Mouse (Mus musculus) limb, embryonic 14.5 days (tissue): ENCODE measurements around the gene Adipor2. TPM values are rescaled to one million over a fixed set of nuclear protein-coding genes. Genes with fewer than 3 reads are reported as not detected.

Experiments used
- ATAC-seq: fragments of 200-750 bp; cut with Nextera tagmentation; 2 replicates; pipeline ENCODE4 v1.8.0; 2017; ENCODE audit warnings: low read depth, moderate number of reproducible peaks, moderate TSS enrichment; ENCODE audit not compliant: low FRiP score
- DNase-seq: peaks from one replicate; pipeline ENCODE4 v3.0.0-alpha.2; 2015; ENCODE audit warnings: low spot score
- H3K27ac ChIP-seq: fragments of 300-500 bp; sonication (generic); replicated peaks from 2 replicates; pipeline ENCODE4 v1.5.1; 2014; ENCODE audit warnings: low read depth, mild to moderate bottlenecking, low read length, moderate library complexity, mixed read lengths
- H3K27me3 ChIP-seq: fragments of 300-500 bp; sonication (generic); 2 replicates; pipeline ENCODE4 v1.6.1; 2014; ENCODE audit warnings: low read length, mixed read lengths; ENCODE audit not compliant: control insufficient read depth, insufficient read depth
- H3K36me3 ChIP-seq: fragments of 300-500 bp; sonication (generic); 2 replicates; pipeline ENCODE4 v1.6.1; 2014; ENCODE audit warnings: mild to moderate bottlenecking, low read length, moderate library complexity, mixed read lengths; ENCODE audit not compliant: control insufficient read depth, insufficient read depth
- H3K4me1 ChIP-seq: fragments of 300-500 bp; sonication (generic); 2 replicates; pipeline ENCODE4 v1.6.1; 2014; ENCODE audit warnings: antibody characterized with exemption, low read length, mixed read lengths; ENCODE audit not compliant: control insufficient read depth, insufficient read depth
- H3K4me2 ChIP-seq: fragments of 300-500 bp; sonication (generic); replicated peaks from 2 replicates; pipeline ENCODE4 v1.6.1; 2014; ENCODE audit warnings: low read depth, mild to moderate bottlenecking, low read length, moderate library complexity; ENCODE audit not compliant: severe bottlenecking
- H3K4me3 ChIP-seq: fragments of 300-500 bp; sonication (generic); replicated peaks from 2 replicates; pipeline ENCODE4 v1.5.1; 2014; ENCODE audit warnings: low read length
- H3K9ac ChIP-seq: fragments of 300-500 bp; sonication (generic); 2 replicates; pipeline ENCODE4 v1.6.1; 2014; ENCODE audit warnings: mild to moderate bottlenecking, low read depth, low read length, moderate library complexity; ENCODE audit not compliant: severe bottlenecking
- H3K9me3 ChIP-seq: fragments of 300-500 bp; sonication (generic); 2 replicates; pipeline ENCODE4 v1.6.1; 2016; ENCODE audit warnings: low read length; ENCODE audit not compliant: control insufficient read depth
- POLR2A ChIP-seq: fragments of 200-500 bp; IDR thresholded peaks from 2 replicates; pipeline ENCODE4 v1.8.0; 2012; ENCODE audit warnings: inconsistent platforms, mild to moderate bottlenecking, moderate library complexity, borderline replicate concordance; ENCODE audit not compliant: insufficient read depth, insufficient read length; ENCODE audit errors: extremely low read depth
- WGBS: fragments of 180-500 bp; shearing (Covaris S2); extraction: QIAGEN DNeasy Blood & Tissue Kit; methylation state at CpG from one replicate; pipeline ENCODE4 v1.1.7; 2014; 5-methylcytosine and 5-hydroxymethylcytosine counted together
- polyA plus RNA-seq, 2 experiments: library from polyadenylated mRNA; depleted of rRNA in 1 of 2; stranded (reverse) in 1 of 2; unstranded in 1 of 2; fragments of >200 nt; fragmentation: Nextera tagmentation in 1 of 2; extraction: Ambion mirVana in 1 of 2; gene quantifications; 2 replicates each; pipeline versions ENCODE4 v1.2.1 to v1.2.3; 2012 to 2014

The Adipor2 gene
- polyA plus RNA-seq, 2 experiments: 28.1 to 35.5 TPM

DNA sequence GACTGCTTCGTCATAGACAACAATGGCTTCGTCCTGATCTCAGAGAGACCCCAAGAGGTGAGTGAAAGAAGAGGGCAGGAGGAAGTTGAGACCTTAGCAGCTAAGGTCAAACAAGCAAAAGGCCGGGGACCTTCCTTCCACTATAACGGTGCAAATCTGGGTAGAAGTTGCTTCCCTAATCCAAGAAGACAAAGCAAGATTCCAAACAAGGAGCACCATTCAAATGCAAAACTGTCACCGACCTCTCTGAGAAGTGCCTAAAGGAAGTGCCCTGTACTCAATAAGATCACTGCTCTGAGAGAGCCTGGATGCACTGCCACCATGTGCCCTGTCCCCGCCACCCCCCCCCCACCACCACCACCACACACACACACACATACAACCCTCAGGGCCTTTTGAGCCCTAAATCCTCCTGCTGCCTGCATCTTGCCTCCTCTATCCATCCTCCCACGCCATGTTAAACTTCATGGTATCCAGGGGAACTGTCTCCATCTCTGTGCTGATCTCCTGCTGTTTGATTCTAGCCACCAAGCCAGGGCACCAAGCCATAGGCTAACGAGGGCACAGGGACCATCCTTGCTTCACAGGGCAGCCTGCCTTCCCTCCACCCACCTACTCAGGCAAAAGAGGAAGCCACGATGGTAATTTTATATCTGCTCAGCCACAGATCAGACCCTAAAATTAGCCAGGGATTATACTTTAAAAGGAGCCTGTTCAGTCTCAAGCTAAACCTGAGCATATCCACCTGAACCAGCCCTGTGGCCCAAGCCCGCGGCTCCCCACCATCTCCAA is 79.2 kb downstream of the Adipor2 start:
- Histone ChIP-seq H3K27ac (no peak overlapping the region), H3K4me2 (no peak overlapping the region), H3K4me3 (no peak overlapping the region), H3K9me3 (no peaks in the 10 kb centered on the region), H3K27me3 (no peaks in the 10 kb centered on the region), H3K36me3 (no peaks in the 10 kb centered on the region), H3K4me1 (no peaks in the 10 kb centered on the region), H3K9ac (no peak overlapping the region)
- no peak for DNase-seq
- no peak for TF ChIP-seq POLR2A
- WGBS: 40% methylated on average over 10 of the region's 11 CpGs
- ATAC-seq: no peak

DNA sequence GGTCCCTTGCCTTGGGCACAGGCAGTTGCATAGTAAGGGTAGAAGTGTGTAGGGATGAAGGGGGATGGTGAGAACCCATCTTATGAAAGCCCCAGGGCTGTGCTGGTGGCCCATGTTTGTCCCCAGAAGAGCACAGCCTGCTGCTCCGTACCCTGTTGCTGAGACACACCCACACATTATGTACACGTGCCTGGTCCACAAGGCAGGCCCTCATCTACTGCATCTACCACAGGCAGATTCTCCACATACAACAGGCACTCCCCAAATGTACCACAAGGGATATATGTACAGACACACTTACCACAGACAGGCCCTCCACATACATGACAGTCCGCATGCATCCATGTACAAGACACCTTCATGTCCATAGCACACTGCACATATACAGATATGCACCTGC is 80.2 kb downstream of the Adipor2 start:
- H3K27me3 ChIP-seq: peaks cover 3% of the 10 kb centered on the region; the same call in 1 of the 2 replicates
- no peak overlapping the region for H3K4me2 ChIP-seq
- no peaks in the 10 kb centered on the region for H3K9me3 ChIP-seq
- no peaks in the 10 kb centered on the region for H3K36me3 ChIP-seq
- DNase-seq: no peak
- no peak for TF ChIP-seq POLR2A
- H3K27ac ChIP-seq: no peak overlapping the region
- WGBS: 68% methylated on average over 3 of the region's 3 CpGs
- ATAC-seq: no peak
- no peak overlapping the region for H3K4me3 ChIP-seq
- H3K4me1 ChIP-seq: no peaks in the 10 kb centered on the region
- no peak overlapping the region for H3K9ac ChIP-seq

DNA sequence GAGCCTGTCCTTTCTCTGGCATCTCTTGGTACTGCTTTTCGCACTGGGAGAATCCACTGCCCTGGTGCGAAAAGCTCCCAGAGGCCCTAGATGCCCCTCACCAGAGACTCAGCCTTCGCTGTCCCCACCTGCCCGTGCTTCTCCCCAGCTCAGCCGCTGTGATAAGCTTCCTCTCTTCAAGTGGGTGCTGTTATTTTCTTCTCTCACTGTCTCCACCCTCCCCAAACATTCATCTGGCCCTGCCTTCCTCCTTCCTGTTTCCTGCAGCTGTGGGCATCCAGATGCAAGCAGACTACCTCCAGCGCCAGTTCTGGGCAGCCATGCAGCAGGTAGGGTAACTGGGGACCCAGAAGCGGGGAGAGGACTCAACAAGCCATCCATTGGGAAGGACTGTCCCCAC is 81.4 kb downstream of the Adipor2 start:
- ATAC-seq (no peak), DNase-seq (no peak)
- H3K4me3 ChIP-seq: no peak overlapping the region
- H3K36me3 ChIP-seq: no peaks in the 10 kb centered on the region
- peaks cover 8% of the 10 kb centered on the region; the same call in 1 of the 2 replicates for H3K27me3 ChIP-seq
- no peaks in the 10 kb centered on the region for H3K9me3 ChIP-seq
- no peak for TF ChIP-seq POLR2A
- H3K9ac ChIP-seq: no peak overlapping the region
- no peak overlapping the region for H3K4me2 ChIP-seq
- no peaks in the 10 kb centered on the region for H3K4me1 ChIP-seq
- 86% methylated on average over 7 of the region's 7 CpGs for WGBS
- no peak overlapping the region for H3K27ac ChIP-seq

DNA sequence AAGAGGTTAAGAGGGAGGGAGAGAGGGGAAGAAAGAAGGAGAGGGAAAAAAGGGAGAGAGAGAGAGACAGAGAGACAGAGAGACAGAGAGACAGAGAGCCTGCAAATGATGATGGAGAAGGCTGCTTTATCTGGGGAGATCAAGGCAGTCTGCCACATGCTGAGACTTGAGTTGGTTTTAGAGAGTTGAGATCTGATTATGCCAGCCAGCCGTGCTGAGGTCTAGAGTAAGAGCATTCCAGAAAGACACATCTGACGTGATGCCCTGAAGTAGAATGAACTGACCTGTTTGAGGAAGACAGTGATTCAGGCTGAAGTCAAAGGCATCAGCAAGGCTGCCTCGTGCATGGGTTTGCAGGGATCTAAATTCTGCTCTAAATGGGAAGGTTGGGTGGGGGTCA is 83.7 kb downstream of the Adipor2 start:
- TF ChIP-seq POLR2A: no peak
- H3K4me1 ChIP-seq: no peaks in the 10 kb centered on the region
- H3K9me3 ChIP-seq: no peaks in the 10 kb centered on the region
- ATAC-seq: no peak
- peaks cover 31% of the 10 kb centered on the region for H3K27me3 ChIP-seq
- WGBS: 32% methylated on average over 3 of the region's 3 CpGs
- no peak overlapping the region for H3K27ac ChIP-seq
- no peak overlapping the region for H3K4me3 ChIP-seq
- DNase-seq: no peak
- H3K36me3 ChIP-seq: no peaks in the 10 kb centered on the region
- H3K4me2 ChIP-seq: no peak overlapping the region
- no peak overlapping the region for H3K9ac ChIP-seq

DNA sequence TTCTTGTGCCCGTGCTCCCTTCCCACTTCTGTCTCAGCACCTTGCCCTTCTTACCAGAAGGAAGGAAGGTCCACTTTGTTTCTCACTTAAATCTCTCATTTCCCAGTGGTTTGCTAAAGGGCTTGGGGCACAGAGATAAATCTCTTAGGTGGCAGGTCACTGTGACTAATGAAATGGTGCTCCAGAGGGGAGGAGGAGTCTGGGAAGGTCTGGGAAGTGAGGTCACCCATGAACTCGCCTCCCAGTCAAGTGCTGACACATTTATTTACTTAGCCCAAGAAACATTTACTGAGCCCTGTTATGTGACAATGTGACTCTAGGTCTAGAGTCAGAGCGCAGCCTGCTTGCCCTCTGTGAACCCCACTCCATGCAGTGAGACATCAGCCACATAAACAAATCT is 84.3 kb downstream of the Adipor2 start:
- H3K9ac ChIP-seq: no peak overlapping the region
- 2% methylated on average over 3 of the region's 3 CpGs for WGBS
- no peak overlapping the region for H3K27ac ChIP-seq
- no peaks in the 10 kb centered on the region for H3K4me1 ChIP-seq
- no peak for TF ChIP-seq POLR2A
- H3K9me3 ChIP-seq: no peaks in the 10 kb centered on the region
- no peak for DNase-seq
- no peak for ATAC-seq
- peaks cover 36% of the 10 kb centered on the region for H3K27me3 ChIP-seq
- H3K4me3 ChIP-seq: no peak overlapping the region
- no peaks in the 10 kb centered on the region for H3K36me3 ChIP-seq
- H3K4me2 ChIP-seq: no peak overlapping the region

DNA sequence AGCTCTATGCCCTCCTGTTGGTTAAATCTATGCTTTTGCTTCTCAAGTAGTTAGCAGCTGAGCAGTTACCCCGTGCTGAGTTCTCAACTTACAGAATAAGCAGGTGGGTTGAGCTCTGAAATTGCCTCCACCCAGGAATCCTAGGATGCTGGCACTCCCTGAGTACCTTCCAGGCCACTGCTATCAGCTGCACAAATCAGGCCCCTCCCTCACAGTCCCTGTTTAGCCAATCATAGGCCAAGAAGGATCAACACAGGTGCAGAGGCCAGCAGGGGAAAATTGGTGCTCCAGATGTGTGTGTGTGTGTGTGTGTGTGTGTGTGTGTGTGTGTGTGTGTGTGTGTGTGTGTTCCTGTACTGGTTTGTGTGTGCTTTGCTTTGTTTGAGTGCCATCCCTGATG is 85.4 kb downstream of the Adipor2 start:
- WGBS: 8% methylated on average over 1 of the region's 1 CpGs
- H3K36me3 ChIP-seq: no peaks in the 10 kb centered on the region
- no peak overlapping the region for H3K4me2 ChIP-seq
- H3K27me3 ChIP-seq: peaks cover 46% of the 10 kb centered on the region
- H3K9me3 ChIP-seq: no peaks in the 10 kb centered on the region
- ATAC-seq (no peak), DNase-seq (no peak)
- H3K4me1 ChIP-seq: no peaks in the 10 kb centered on the region
- H3K4me3 ChIP-seq: no peak overlapping the region
- no peak overlapping the region for H3K27ac ChIP-seq
- TF ChIP-seq POLR2A: no peak
- H3K9ac ChIP-seq: no peak overlapping the region
